Mouse (Mus musculus) adrenal gland (tissue): ENCODE results near the gene Nt5c.

Experiments
- microRNA-seq, 2 experiments: library from miRNA; unstranded; fragments of <30 nt; microRNA quantifications; one replicate each; pipeline ENCODE4; 2019

The Nt5c gene

Small RNAs within 50 kb of the gene (microRNA-seq; reads per million reads assigned to microRNA genes)
- gene Mir3968: 0 to 0.11 reads per million in 2 experiments
